Mouse (Mus musculus) erythroblast, embryonic 14.5 days (primary cell): ENCODE results near the gene Pecam1.

Experiments
- GATA1 ChIP-seq: IDR thresholded peaks from 2 replicates; pipeline ENCODE4 v1.6.1; 2012; ENCODE audit warnings: low read length, inconsistent platforms, mixed read lengths
- TAL1 ChIP-seq: IDR thresholded peaks from 3 replicates; pipeline ENCODE4 v1.6.1; 2012; ENCODE audit warnings: low read length, inconsistent platforms, mixed read lengths

DNA sequence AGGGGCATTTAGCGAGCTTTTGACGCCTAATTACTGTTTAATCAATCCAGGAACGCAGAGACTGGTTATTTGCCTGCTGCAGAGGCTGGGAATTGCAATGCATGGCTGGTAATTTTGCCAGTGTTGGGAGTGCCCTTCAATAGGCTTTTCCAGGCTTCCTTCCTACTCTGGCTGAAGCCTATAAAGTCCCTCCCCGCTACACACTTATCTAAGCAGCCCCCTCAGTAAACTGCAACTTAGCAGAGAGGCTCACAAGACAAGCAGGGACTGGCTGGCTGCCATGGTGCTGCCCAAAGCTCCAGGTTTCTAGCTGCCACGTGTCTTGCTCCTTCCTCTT lies 111.1 kb downstream of the Pecam1 start:
- TF ChIP-seq GATA1 (no peak), TAL1 (no peak)
